Mouse (Mus musculus): Measurements from ENCODE around the gene Tas2r103. TPM values are rescaled to one million over a fixed set of nuclear protein-coding genes. Genes with fewer than 3 reads are reported as not detected.

Gene Tas2r103
- polyA plus RNA-seq (2014; fragmentation: Nextera tagmentation; extraction: Ambion mirVana), result not detected in 2 replicates

- no peak within 1 kb of the TSS for H3K4me2 ChIP-seq
- 73% methylated on average over 2 of the region's 2 CpGs for WGBS
- H3K4me1 ChIP-seq (replicated peaks; ENCODE audit: control insufficient read depth, insufficient read depth, low read length), result no peaks in the 10 kb centered on the region
- H3K27me3 ChIP-seq (replicated peaks; ENCODE audit: control insufficient read depth, insufficient read depth, low read length), result no peaks in the 10 kb centered on the region
- no peaks in the 10 kb centered on the region for H3K36me3 ChIP-seq (ENCODE audit: control insufficient read depth, insufficient read depth, low read length)
- ATAC-seq (replicated peaks; ENCODE audit: low FRiP score), result no peak
- no peak for DNase-seq (ENCODE audit: low spot score)
- no peak within 1 kb of the TSS for H3K4me3 ChIP-seq (ENCODE audit: low read depth, low read length)
- H3K9ac ChIP-seq (ENCODE audit: low read depth, low read length), result no peak within 1 kb of the TSS
- no peaks in the 10 kb centered on the region for H3K9me3 ChIP-seq (ENCODE audit: control insufficient read depth, low read length)
- H3K27ac ChIP-seq (ENCODE audit: low read depth, low read length), result no peak within 1 kb of the TSS
These were observed at the start of gene Tas2r103 for GRCm38 (mm10) chr6:133037001-133037400. Gene Tas2r103, minus strand, starts transcription at chr6:133037101.

DNA sequence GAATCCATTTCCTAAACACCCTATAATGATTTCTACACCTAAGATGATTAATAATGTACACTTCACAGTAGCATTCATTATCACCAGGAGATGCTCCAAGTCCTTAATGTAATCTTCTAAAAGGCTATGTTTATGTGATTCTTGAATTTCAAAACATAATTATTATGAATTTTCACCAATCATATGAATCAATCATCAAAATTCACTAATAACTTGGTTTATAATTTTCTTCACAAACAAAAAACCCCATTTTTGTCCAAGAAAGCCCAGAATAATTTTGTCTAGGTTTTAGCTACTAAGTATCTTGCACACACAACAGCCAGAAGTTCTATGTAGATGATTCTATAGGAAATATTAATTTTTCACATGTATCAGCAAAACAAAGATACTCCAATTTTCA lies 18.8 kb upstream of the Tas2r103 start, which contains the start of gene Tas2r140:
Tas2r140 (minus strand) TSS at position 101 of the 400 bp plus-strand sequence.
- H3K4me1 ChIP-seq (replicated peaks; ENCODE audit: control insufficient read depth, insufficient read depth, low read length), result no peaks in the 10 kb centered on the region
- no peak for ATAC-seq (replicated peaks; ENCODE audit: low FRiP score)
- H3K4me3 ChIP-seq (ENCODE audit: low read depth, low read length), result no peak within 1 kb of the TSS
- no peaks in the 10 kb centered on the region for H3K36me3 ChIP-seq (ENCODE audit: control insufficient read depth, insufficient read depth, low read length)
- no peaks in the 10 kb centered on the region for H3K9me3 ChIP-seq (ENCODE audit: control insufficient read depth, low read length)
- DNase-seq (ENCODE audit: low spot score), result no peak
- H3K9ac ChIP-seq (ENCODE audit: low read depth, low read length), result no peak within 1 kb of the TSS
- H3K27me3 ChIP-seq (replicated peaks; ENCODE audit: control insufficient read depth, insufficient read depth, low read length), result no peaks in the 10 kb centered on the region
- H3K4me2 ChIP-seq, result no peak within 1 kb of the TSS
- no peak within 1 kb of the TSS for H3K27ac ChIP-seq (ENCODE audit: low read depth, low read length)

Other genes starting within 250 kb of the Tas2r103 start
- not detected in 2 replicates for gene Tas2r117, start 234.3 kb downstream of the Tas2r103 start, polyA plus RNA-seq (2014; fragmentation: Nextera tagmentation; extraction: Ambion mirVana)
- gene Tas2r123, start 190.0 kb downstream of the Tas2r103 start, polyA plus RNA-seq (2014; fragmentation: Nextera tagmentation; extraction: Ambion mirVana), result not detected in 2 replicates
- not detected in 2 replicates for gene Tas2r116, start 181.7 kb downstream of the Tas2r103 start, polyA plus RNA-seq (2014; fragmentation: Nextera tagmentation; extraction: Ambion mirVana)
- not detected in 2 replicates for gene Tas2r110, start 169.1 kb downstream of the Tas2r103 start, polyA plus RNA-seq (2014; fragmentation: Nextera tagmentation; extraction: Ambion mirVana)
- gene Tas2r113, start 144.1 kb downstream of the Tas2r103 start, polyA plus RNA-seq (2014; fragmentation: Nextera tagmentation; extraction: Ambion mirVana), result not detected in 2 replicates
- gene Tas2r125, start 127.5 kb downstream of the Tas2r103 start, polyA plus RNA-seq (2014; fragmentation: Nextera tagmentation; extraction: Ambion mirVana), result not detected in 2 replicates
- not detected in 2 replicates for gene Tas2r129, start 86.0 kb downstream of the Tas2r103 start, polyA plus RNA-seq (2014; fragmentation: Nextera tagmentation; extraction: Ambion mirVana)
- not detected in 2 replicates for gene Tas2r131, start 79.2 kb downstream of the Tas2r103 start, polyA plus RNA-seq (2014; fragmentation: Nextera tagmentation; extraction: Ambion mirVana)
- gene Tas2r109, start 56.1 kb downstream of the Tas2r103 start, polyA plus RNA-seq (2014; fragmentation: Nextera tagmentation; extraction: Ambion mirVana), result not detected in 2 replicates
- gene Tas2r140, start 18.7 kb upstream of the Tas2r103 start, polyA plus RNA-seq (2014; fragmentation: Nextera tagmentation; extraction: Ambion mirVana), result not detected in 2 replicates
- 41.0 and 43.3 TPM in 2 replicates for gene Smim10l1, start 67.8 kb upstream of the Tas2r103 start, polyA plus RNA-seq (2014; fragmentation: Nextera tagmentation; extraction: Ambion mirVana)